Mouse (Mus musculus) G1E (cell line): ENCODE data around the gene Lrmda.

Experiments used
- CTCF ChIP-seq: IDR thresholded peaks from 2 replicates; pipeline ENCODE4 v1.5.1; 2012; ENCODE audit warnings: low read depth, low read length, inconsistent platforms, mixed read lengths
- GATA1 ChIP-seq: IDR thresholded peaks from 2 replicates; pipeline ENCODE4 v1.6.1; 2012; ENCODE audit warnings: borderline replicate concordance, low read length, inconsistent platforms, mixed read lengths
- POLR2AphosphoS5 ChIP-seq: IDR thresholded peaks from 2 replicates; pipeline ENCODE4 v1.6.1; 2012; ENCODE audit warnings: low read depth, low read length, inconsistent platforms; ENCODE audit not compliant: insufficient replicate concordance
- TAL1 ChIP-seq: conservative IDR thresholded peaks from 2 replicates; pipeline ENCODE4 v1.6.1; 2012; ENCODE audit warnings: low read depth, low read length, inconsistent platforms, mixed read lengths

- no peak for TF ChIP-seq POLR2AphosphoS5
- TF ChIP-seq CTCF: no peak
- TF ChIP-seq GATA1: no peak
- no peak for TF ChIP-seq TAL1
These were observed 807.3 kb downstream of the Lrmda start for GRCm38 (mm10) chr14:22826825-22827224.
